ENCODE assay signal across 12 mouse cellular contexts in genomic region chr1:190403335-190403734, GRCm38 (mm10).
"Had no signal": no experiment of that assay in that cellular context is flagged by ENCODE, and none has a peak within 500 bp of the region (broad histone marks: within the 10 kb centered on the region; RNA-seq: fewer than 3 reads in every experiment).

No protein-coding gene starts in this region.

- H3K4me3 ChIP-seq: layer of hippocampus, adult 2 months; limb, embryonic 15.5 days; liver, embryonic 12.5 days; midbrain, embryonic 13.5 days; myocyte; neural tube, embryonic 15.5 days had no signal

- H3K36me3 ChIP-seq: limb, embryonic 15.5 days; liver, embryonic 12.5 days; midbrain, embryonic 13.5 days; neural tube, embryonic 15.5 days had no signal

- H3K9me3 ChIP-seq: limb, embryonic 15.5 days; liver, embryonic 12.5 days; midbrain, embryonic 13.5 days; neural tube, embryonic 15.5 days had no signal

- H3K4me1 ChIP-seq: limb, embryonic 15.5 days; liver, embryonic 12.5 days; neural tube, embryonic 15.5 days had no signal

- H3K27me3 ChIP-seq: liver, embryonic 12.5 days; neural tube, embryonic 15.5 days had no signal

- ATAC-seq: intestine, embryonic 16.5 days; liver, embryonic 12.5 days; midbrain, embryonic 13.5 days had no signal

- H3K27ac ChIP-seq: layer of hippocampus, adult 2 months; limb, embryonic 15.5 days; liver, embryonic 12.5 days; midbrain, embryonic 13.5 days; neural tube, embryonic 15.5 days had no signal

- H3K4me2 ChIP-seq: limb, embryonic 15.5 days; liver, embryonic 12.5 days; midbrain, embryonic 13.5 days; neural tube, embryonic 15.5 days had no signal

- H3K9ac ChIP-seq: limb, embryonic 15.5 days; liver, embryonic 12.5 days; midbrain, embryonic 13.5 days; neural tube, embryonic 15.5 days had no signal

- DNase-seq: kidney, adult 8-10 months; kidney, postnatal 36 days; right cerebral cortex, adult 18-20 months; right cerebral cortex, postnatal 25 days; thymus, postnatal 36 days had no signal
